Mouse (Mus musculus) neural tube, embryonic 10.5 days (tissue): Measurements from ENCODE around the gene Asb4.

Experiments used
- DNase-seq: peaks from one replicate; pipeline ENCODE4 v3.0.0-alpha.2; 2017; ENCODE audit warnings: low spot score; ENCODE audit errors: extremely low spot score

Asb4 gene

DNA sequence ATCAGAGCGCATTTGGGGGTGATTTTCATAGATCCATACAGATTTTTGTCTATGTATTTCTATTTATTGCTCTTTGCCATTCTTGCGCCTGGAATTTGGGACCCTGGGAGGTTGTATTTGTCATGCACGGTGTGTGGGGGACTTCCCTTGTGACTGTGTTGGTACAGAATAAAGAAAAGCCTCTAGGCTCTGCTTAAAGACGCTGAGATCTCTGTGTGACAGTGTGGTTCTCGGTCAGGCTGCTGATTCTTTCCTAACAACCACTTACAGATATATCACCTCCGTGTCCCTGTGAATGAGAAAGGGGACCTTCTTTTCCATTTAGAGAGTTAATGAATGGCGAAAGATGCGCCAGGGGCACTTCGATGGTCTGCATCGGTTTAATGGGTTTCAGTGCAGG lies 7.8 kb downstream of the Asb4 start:
- no peak for DNase-seq

DNA sequence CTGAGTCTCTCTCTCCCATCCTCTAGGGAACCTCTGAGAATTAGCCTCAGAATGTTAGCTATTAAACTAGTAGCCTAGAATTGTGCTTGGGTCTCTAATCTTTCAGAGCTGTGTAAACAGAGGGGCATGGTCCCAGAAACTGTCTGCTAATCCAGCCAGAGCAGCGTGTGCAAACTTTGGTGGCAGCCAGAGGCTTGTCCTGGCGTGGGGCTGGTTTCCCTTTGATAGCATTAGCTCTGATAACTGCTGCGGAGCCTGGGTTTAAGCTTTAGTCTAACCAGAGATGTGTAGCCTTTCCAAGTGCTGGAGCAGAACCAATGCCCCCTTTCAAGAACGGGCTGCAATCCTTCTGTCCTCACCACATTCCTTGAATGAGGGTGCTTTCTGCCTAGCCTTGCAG lies 11.8 kb downstream of the Asb4 start:
- DNase-seq: no peak

GRCm38 (mm10) chr6:5396797-5397196 lies 13.6 kb downstream of the Asb4 start:
- DNase-seq: no peak

- DNase-seq: peak; percentile 59
Observed at GRCm38 (mm10) chr6:5401394-5401793, 18.2 kb downstream of the Asb4 start.

GRCm38 (mm10) chr6:5403095-5403815 lies 20.1 kb downstream of the Asb4 start:
- DNase-seq: peak; percentile 39

DNA sequence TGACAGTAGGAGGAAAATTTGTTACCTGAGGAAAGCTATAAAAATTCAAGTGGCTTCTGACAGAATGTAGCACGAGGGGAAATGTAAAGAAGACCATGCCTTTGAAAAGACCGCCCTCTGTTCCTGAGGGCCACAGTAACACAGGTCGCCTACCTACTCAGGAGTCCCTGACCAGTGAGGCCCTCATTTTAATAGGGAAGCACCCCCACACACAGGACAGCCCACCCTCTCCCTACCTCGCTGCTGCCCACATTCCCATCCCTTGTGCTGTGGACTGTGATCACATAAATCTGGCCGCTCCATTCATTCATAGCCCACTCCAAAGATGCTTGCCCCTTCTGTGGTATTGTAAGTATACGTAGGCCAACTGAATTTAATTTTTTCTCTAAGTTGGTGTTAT lies 20.8 kb downstream of the Asb4 start:
- DNase-seq: no peak

DNA sequence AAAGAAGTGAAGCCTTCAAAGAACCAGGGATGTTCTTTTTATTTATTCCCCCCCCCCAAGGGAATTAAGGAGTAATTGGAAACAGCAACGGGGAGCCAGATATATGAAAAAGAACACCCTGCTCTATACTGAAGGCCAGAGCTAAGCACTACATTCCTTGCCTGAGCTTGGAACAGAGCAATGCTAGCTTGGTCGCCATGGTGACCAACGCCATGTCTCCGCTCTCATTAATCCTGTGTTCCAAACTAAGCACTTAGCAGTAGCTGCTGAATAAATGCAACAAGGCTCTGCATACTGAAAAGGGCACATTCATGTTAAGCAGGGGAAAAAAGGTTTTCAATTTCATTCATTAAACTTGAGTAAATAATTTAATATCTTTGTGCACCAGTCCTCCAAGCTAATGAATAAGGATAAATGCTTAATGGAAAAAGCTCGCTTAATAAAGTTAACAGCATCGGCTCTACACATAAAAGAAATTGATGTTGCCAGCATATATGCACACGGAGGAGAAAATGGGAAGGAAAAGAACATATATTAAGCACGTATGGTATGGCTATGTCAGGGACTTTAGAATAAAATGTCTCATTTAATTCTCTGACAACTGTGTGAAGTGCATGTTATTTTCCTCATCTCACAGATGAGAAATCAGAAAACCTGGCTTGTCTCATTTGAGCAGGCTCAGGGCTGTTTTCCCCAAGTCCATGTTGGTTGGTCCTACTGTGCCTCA lies 25.4 kb downstream of the Asb4 start:
- DNase-seq: peak; percentile 46

DNA sequence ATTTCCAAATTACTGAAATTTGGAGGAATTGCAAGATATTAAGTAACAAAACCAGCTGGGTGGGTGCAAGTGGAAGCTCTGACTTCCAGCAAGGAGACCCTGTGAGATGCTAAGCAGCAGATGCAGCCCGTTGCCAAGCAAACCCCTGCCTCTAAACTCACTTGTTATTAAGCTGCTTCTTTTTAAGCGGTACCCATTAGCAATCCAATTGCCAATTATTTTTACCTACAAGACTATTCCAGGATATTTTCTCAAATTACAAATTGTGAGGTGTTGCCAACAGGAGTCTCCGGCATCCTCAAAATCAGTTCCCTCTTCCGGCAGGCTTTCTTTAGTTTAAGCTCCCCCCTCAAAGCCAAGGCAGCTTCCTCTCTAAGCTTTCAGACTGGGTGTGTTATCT lies 26.5 kb downstream of the Asb4 start:
- no peak for DNase-seq

GRCm38 (mm10) chr6:5410697-5411391 lies 27.7 kb downstream of the Asb4 start:
- peak; percentile 58 for DNase-seq

DNA sequence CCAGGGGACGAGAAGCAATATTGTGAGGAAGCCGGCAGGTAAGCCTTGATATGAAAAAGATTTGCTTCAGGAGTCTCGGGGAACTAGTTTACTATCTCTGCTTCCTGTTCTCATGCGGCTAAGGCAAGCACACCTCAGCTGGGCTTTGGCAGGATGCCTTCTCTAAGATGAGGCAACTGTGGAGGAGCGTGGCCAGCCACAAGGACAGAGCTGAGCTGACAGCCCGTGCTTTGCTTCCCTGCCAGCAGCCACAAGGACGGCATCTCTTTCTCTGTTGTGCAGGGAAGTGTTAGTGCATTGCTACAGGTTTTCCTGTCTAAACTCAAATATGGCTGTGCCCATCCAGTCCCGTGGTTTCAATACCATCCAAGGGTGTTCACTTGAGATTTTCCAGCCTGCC lies 30.1 kb downstream of the Asb4 start:
- no peak for DNase-seq

DNA sequence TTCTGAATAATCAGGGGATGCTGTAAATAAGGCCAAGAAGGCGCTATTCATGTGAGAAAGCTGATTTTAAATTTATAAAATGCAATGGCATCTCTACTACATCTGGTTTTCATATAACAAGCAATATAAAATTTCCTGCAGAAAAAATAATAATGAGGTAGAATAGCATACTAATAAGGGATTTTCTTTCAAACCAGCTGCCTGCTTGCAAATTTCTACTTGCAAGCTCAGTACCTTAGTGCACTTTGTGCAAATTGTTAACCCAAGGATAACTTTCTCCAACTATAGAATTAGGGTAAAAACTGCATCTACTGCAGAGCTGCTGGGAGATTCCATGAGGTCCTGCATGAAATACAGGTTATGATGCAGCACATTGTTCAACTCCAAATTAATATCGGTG lies 38.3 kb downstream of the Asb4 start:
- no peak for DNase-seq

DNA sequence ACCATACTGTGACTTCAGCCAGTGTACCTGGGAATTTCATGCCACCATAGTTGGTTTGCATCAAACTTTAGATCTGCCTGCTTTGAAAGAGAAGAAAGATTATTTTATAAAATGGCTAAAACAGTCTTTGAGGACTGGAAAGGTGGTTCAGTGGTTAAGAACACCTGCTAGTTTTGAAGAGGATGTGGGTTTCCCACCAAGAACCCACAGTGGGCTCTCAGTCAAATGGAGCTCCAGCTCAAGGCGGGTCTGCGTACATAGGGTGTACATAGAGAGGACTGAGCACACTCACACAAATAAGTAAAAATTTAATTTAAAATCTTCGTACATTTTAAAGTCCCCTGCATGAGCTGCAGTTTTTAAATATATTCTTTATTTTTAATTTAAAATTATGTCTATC lies 39.2 kb downstream of the Asb4 start:
- DNase-seq: no peak

DNA sequence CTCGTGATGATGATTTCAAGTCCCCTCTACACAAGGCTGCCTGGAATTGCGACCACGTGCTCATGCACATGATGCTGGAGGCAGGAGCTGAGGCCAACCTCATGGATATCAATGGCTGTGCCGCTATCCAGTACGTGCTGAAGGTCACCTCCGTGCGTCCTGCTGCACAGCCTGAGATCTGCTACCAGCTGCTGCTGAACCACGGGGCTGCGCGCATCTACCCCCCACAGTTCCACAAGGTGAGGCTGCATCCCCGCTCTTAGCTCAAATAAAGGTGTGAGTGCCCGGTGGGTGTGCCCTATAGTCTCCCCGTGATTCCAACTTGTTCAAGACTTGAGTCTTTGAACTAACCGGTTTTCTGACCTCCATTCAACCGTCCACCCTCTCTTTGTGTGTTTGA lies 40.4 kb downstream of the Asb4 start:
- DNase-seq: no peak

- no peak for DNase-seq
Observed at GRCm38 (mm10) chr6:5427033-5427432, 43.8 kb downstream of the Asb4 start.

DNA sequence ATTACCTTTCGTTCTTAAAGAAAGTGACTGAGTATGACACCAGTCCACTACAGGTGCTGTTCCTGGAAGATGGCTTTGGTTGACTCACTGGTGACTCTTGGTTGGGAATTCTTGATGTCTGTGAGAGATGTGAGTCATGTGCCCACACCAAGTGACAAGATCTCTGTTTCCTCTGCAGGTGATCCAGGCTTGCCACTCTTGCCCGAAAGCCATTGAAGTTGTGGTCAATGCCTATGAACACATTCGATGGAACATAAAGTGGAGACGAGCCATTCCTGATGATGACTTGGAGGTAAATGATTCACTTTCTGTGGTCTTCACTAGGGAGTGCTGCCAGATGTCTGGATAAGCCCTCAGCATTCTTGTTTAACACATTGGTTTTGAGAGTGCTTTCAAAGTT lies 46.4 kb downstream of the Asb4 start:
- no peak for DNase-seq

DNA sequence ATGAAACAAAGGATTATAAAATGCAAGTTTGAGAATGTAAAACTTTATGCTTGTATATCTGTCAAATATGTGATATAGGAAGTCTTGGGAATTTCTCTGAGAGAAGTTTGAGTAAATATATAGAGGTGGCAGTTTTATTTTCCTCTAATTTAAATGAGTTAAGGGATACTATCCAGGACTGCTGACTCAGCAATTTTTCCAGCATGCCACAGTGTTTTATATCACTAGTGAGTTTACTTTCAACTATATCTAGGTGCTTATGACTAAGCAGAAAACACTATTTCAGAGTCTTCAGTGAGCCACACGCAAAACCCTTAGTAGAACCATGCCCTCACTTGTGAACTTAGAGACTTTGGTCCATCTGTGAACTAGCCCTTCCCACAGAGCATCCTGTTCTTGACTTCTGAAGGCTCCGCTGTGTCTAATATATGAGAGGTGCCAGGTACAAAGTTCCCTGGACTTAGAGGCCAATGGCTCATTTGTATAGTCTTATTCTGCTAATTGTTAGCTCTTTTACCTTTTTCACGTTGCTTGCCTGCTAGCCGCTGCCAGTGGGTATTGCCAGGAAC lies 46.9 kb downstream of the Asb4 start:
- no peak for DNase-seq

GRCm38 (mm10) chr6:5433887-5434286 lies 50.7 kb downstream of the Asb4 start:
- DNase-seq: no peak

GRCm38 (mm10) chr6:5437757-5438156 lies 54.6 kb downstream of the Asb4 start:
- no peak for DNase-seq

- no peak for DNase-seq
Observed at GRCm38 (mm10) chr6:5441221-5441620, 58.0 kb downstream of the Asb4 start.

GRCm38 (mm10) chr6:5442316-5443085 lies 59.3 kb downstream of the Asb4 start:
- DNase-seq: peak; percentile 26

DNA sequence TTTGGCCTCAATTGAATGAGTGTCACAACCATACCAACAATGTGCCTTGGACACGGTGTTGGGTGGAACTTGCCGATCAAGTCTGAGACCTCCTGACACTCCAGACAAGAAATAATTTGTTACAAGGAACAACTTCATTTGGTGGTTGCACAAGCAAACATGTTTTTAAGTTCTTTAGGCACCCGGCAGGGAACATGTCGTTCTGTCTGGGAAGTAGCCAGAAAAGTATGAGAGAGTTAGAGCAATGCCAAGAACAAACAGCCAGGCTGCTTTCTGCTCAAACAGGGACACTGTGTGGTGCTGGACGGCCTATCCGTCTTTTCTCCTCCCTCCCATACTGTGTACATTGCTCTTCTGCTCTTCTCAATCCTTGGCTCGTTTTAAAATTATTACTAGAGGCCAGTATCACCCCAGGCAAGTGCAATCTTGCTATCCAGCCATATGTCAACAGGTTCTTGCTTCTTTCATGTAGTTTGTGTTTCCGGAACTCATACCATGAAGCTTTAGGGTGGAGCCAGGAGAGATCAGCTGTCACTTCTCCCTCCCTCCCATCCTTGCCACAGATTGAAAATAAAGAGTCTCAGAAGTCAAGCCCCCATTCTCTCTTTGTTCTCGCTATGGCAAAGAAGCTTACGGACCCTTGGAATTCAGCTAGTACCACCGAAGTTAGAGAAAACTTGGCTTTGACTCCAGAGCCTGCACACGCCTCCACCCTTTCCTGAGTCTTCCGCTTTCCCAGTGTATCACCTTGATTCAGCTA lies 60.1 kb downstream of the Asb4 start:
- no peak for DNase-seq
